Mouse (Mus musculus) erythroblast, embryonic 14.5 days (primary cell): ENCODE data around the gene Limch1. TPM values are rescaled to one million over a fixed set of nuclear protein-coding genes. Genes with fewer than 3 reads are reported as not detected.

Experiments used
- H3K27me3 ChIP-seq: 2 replicates; pipeline ENCODE4 v1.6.1; 2012; ENCODE audit warnings: inconsistent platforms; ENCODE audit not compliant: control insufficient read depth
- H3K36me3 ChIP-seq: 2 replicates; pipeline ENCODE4 v1.6.1; 2012; ENCODE audit warnings: mild to moderate bottlenecking, inconsistent platforms; ENCODE audit not compliant: control insufficient read depth
- H3K4me1 ChIP-seq: 2 replicates; pipeline ENCODE4 v1.6.1; 2012; ENCODE audit warnings: inconsistent platforms; ENCODE audit not compliant: control insufficient read depth
- H3K4me3 ChIP-seq: replicated peaks from 2 replicates; pipeline ENCODE3; 2012; ENCODE audit warnings: moderate library complexity, mild to moderate bottlenecking, inconsistent platforms
- H3K9me3 ChIP-seq: 2 replicates; pipeline ENCODE4 v1.6.1; 2012; ENCODE audit warnings: low read length, inconsistent platforms, mixed read lengths; ENCODE audit not compliant: control insufficient read depth
- GATA1 ChIP-seq: IDR thresholded peaks from 2 replicates; pipeline ENCODE4 v1.6.1; 2012; ENCODE audit warnings: low read length, inconsistent platforms, mixed read lengths
- TAL1 ChIP-seq: IDR thresholded peaks from 3 replicates; pipeline ENCODE4 v1.6.1; 2012; ENCODE audit warnings: low read length, inconsistent platforms, mixed read lengths
- polyA plus RNA-seq: library from polyadenylated mRNA; stranded (reverse); fragments of >175 nt; gene quantifications from 2 replicates; pipeline ENCODE4 v1.2.3, GENCODE M21; 2012

The Limch1 gene
- polyA plus RNA-seq, 1 experiment, result not detected

DNA sequence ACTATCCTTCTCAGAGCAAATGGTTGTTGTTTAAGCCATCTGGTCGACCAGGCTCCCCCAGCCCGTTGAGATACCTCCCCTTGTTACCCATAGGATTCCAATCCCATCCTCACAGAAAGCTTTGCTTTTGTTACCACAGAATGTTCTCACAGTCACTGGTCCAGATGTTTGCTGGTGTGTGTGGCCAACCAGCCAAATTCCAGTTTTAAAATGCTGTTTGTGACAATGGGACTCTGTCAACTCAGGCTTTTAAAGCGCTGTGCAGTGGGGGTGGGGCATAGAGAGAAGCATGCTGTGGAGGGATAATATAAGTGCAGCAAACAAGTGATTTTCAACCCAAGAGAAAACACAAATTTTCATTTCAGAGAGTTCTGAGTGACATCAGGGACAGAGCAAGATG, 43.4 kb downstream of the Limch1 start:
- H3K36me3 ChIP-seq, result no peaks in the 10 kb centered on the region
- H3K4me3 ChIP-seq, result no peak overlapping the region
- no peak for TF ChIP-seq GATA1
- TF ChIP-seq TAL1, result no peak
- H3K9me3 ChIP-seq, result peaks cover 2% of the 10 kb centered on the region; the same call in 1 of the 2 replicates
- no peaks in the 10 kb centered on the region for H3K27me3 ChIP-seq
- no peaks in the 10 kb centered on the region for H3K4me1 ChIP-seq

DNA sequence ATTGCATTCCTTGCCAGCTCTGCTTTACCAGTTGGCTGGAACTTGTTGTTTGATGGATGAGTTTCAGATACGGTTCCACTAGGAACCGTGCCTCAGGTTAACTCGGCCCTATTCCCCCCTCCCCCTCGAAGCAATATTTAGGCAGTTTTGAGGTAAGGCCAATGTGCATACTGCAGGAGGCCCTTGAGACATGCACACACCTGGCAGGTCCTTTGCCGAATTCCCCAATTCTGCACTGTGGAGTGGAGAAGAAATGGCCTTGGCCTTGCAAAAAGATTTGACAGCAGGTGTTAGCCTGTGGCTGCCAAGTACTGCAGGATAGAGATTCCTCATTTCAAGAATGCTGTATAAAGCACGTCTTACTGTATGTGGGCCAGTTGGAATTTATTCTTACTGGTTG, 45.5 kb downstream of the Limch1 start:
- peaks cover 2% of the 10 kb centered on the region; the same call in 1 of the 2 replicates for H3K9me3 ChIP-seq
- H3K27me3 ChIP-seq, result no peaks in the 10 kb centered on the region
- H3K36me3 ChIP-seq, result no peaks in the 10 kb centered on the region
- TF ChIP-seq GATA1, result no peak
- no peak for TF ChIP-seq TAL1
- H3K4me3 ChIP-seq, result no peak overlapping the region
- H3K4me1 ChIP-seq, result no peaks in the 10 kb centered on the region

DNA sequence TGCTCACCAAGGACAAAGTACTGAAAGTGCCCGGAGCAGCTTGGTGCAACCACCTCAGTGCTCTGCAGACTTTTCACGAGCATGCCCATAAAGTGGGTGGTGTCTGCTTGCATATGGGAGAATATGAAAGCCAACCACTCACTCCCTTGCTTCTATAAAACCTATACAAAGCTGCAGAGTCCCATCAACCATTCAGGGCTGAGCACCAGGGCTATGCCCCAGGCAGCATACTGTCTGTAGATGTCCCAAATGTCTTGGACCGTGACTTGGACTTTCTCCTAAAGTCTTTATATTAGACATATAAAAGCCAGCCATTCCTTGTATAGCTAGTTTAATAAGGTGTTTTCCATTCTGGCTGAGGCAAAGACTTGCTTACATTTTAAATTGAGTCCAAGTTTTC, 47.6 kb downstream of the Limch1 start:
- Histone ChIP-seq H3K4me3 (no peak overlapping the region), H3K4me1 (no peaks in the 10 kb centered on the region), H3K27me3 (no peaks in the 10 kb centered on the region), H3K36me3 (no peaks in the 10 kb centered on the region), H3K9me3 (peaks cover 2% of the 10 kb centered on the region; the same call in 1 of the 2 replicates)
- no peak for TF ChIP-seq TAL1
- TF ChIP-seq GATA1, result no peak

DNA sequence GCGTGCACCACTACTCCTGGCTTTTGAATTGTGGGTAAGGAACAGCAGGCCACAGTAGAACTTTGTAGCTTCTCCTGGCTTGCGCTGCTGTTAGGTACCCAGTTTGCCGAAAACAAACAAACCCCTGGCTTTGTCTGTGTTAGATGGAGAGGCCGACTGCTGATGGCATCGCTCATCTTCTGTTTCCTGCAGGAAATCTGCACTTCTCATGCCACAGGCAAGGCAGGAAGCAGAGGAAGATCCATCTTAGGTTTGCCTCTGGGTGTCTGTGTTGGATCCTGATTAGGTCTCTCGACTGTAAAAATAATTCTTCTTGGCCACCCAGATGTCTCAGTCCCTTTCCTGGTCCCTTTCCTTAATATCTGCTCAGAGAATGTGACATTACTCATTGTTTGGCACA, 51.7 kb downstream of the Limch1 start:
- H3K9me3 ChIP-seq, result no peaks in the 10 kb centered on the region; the same call in 1 of the 2 replicates
- H3K4me3 ChIP-seq, result no peak overlapping the region
- no peak for TF ChIP-seq TAL1
- TF ChIP-seq GATA1, result no peak
- no peaks in the 10 kb centered on the region for H3K4me1 ChIP-seq
- H3K27me3 ChIP-seq, result no peaks in the 10 kb centered on the region
- no peaks in the 10 kb centered on the region for H3K36me3 ChIP-seq

DNA sequence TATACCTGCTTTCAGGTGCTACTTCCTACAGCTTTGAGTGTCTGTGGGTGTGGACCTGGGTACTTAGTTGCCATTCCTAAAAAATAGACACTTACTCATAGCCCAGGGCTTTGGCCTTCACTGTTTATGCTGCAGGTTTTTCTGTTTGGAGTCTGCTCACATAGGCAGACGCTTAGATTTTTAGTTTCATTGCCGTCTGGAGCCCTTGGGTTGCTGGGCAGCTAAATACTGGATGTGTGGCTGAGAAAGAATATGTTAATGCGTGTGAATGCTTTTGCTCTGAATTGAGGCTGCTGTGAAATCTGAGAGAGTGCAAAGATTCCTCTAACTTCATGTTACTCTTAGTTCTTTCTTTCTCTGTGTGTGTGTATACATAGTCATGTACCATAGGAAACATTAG, 52.5 kb downstream of the Limch1 start:
- TF ChIP-seq GATA1 (no peak), TAL1 (no peak)
- no peaks in the 10 kb centered on the region for H3K27me3 ChIP-seq
- H3K4me1 ChIP-seq, result no peaks in the 10 kb centered on the region
- H3K9me3 ChIP-seq, result no peaks in the 10 kb centered on the region; the same call in 1 of the 2 replicates
- no peak overlapping the region for H3K4me3 ChIP-seq
- no peaks in the 10 kb centered on the region for H3K36me3 ChIP-seq

DNA sequence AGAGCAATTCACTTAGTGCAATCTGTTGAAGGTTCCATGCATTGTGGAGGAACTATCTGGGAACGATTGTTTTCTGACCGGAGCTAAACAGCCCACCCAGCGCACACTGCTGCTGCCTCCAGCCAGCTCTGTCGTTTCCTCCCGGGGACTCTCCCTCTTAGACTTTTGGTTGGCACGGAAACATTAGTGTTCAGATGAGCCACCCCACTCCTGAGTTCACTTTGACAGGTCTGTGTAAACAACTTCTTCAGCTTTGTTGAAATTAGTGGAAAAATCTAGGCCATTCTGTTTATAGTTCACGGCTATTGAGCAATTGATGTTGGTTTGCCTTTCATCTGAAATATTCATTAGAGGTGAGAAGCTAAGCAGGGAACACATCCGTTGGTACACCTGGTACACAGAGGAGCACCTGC, 53.0 kb downstream of the Limch1 start:
- Histone ChIP-seq H3K4me1 (no peaks in the 10 kb centered on the region), H3K9me3 (no peaks in the 10 kb centered on the region), H3K36me3 (no peaks in the 10 kb centered on the region), H3K27me3 (no peaks in the 10 kb centered on the region), H3K4me3 (no peak overlapping the region)
- TF ChIP-seq GATA1, result no peak
- TF ChIP-seq TAL1, result no peak

DNA sequence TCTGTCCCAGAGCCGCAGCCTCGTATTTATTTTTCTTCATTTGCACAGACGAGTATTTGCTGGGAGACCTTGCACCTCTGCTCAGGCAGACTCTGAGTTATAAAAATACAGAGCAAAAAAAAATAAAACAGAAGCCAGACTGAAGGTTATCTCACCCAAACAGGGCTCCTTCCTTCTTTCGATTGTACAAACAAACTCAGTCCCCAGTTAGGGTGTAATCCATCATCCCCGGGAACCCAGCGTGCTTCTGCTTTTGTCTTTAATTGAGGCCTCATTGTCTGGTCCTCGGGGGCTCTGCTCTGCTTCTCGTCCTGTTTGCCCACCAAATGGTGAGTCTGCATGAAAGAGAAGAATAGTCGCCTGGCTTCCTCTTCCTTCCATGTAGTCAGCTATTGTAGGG, 54.6 kb downstream of the Limch1 start:
- no peaks in the 10 kb centered on the region for H3K27me3 ChIP-seq
- no peak overlapping the region for H3K4me3 ChIP-seq
- no peaks in the 10 kb centered on the region for H3K9me3 ChIP-seq
- no peaks in the 10 kb centered on the region for H3K4me1 ChIP-seq
- no peaks in the 10 kb centered on the region for H3K36me3 ChIP-seq
- TF ChIP-seq GATA1, result no peak
- TF ChIP-seq TAL1, result no peak

DNA sequence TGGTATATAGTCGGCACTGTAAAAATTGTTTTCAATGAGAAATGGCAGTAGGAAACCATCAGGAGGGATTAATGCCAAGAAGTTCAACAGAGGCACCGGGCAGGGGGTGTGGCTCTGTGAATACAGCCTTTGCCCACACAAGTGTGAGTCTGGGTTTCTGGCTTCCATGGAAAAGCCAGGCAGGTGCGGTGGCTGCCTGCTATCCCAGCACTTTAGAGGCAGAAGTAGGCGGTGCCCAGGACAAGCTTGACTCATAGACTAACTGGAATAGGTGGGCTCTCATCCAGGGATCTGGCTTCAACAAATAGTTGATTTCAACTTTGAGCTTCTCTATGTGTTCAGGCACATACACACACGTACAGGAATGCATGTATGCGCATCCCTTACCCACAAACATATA, 55.4 kb downstream of the Limch1 start:
- no peak for TF ChIP-seq GATA1
- no peak for TF ChIP-seq TAL1
- Histone ChIP-seq H3K36me3 (no peaks in the 10 kb centered on the region), H3K4me3 (no peak overlapping the region), H3K4me1 (no peaks in the 10 kb centered on the region), H3K27me3 (no peaks in the 10 kb centered on the region), H3K9me3 (no peaks in the 10 kb centered on the region)

DNA sequence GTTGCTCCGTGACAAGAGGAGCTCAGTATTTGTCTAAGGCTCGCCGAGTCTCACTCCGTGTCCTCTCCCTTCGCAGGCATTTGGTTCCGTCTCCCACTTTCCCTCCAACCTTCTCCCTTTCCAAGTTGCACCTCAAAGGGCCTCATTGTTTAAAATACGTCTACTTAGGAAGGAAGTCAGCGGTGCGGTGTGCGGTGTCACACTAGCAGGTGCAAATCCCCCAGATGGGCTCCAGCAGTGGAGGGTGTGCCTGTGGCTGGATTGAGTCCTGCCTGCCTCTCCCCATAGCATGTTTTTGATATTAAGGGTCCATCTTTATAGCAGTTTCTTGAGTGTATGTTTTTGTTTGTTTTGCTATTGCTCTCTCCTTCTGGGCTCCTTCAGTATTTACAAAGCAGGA, 56.6 kb downstream of the Limch1 start:
- Histone ChIP-seq H3K4me1 (no peaks in the 10 kb centered on the region), H3K27me3 (no peaks in the 10 kb centered on the region), H3K4me3 (no peak overlapping the region), H3K9me3 (no peaks in the 10 kb centered on the region), H3K36me3 (no peaks in the 10 kb centered on the region)
- TF ChIP-seq TAL1, result no peak
- TF ChIP-seq GATA1, result no peak

DNA sequence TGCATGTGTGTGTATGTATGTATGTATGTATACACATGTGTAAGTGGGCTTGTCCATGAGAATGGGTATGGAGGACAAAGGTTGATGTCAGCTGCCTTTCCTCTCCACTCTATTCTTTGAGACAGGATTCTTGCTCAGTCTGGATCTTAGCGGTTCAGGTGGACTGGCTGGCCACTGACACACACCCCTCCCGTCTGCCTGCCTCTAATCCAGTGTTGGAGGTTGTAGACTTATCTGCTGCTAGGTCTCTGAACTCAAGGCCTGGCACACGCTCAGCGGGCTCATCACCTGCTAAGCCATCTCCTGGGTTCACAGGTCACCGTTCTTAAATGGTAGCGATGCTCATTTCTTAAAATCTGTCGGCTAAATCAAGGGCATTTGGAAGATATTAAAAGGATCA, 60.7 kb downstream of the Limch1 start:
- H3K27me3 ChIP-seq, result no peaks in the 10 kb centered on the region
- H3K9me3 ChIP-seq, result no peaks in the 10 kb centered on the region
- TF ChIP-seq TAL1 (no peak), GATA1 (no peak)
- no peak overlapping the region for H3K4me3 ChIP-seq
- no peaks in the 10 kb centered on the region for H3K4me1 ChIP-seq
- H3K36me3 ChIP-seq, result no peaks in the 10 kb centered on the region
